Comparison of ENCODE assay signal across 9 mouse cellular contexts in genomic region chr10:127616261-127616679, GRCm38 (mm10). TPM values are rescaled to one million over a fixed set of nuclear protein-coding genes. Genes with fewer than 3 reads are reported as not detected.
DNase-seq lines count a peak whose midpoint lies in the region; ATAC-seq and TF ChIP-seq lines count a peak whose summit lies in the region.
"Had no signal": no experiment of that assay in that cellular context is flagged by ENCODE, and none has a peak within 500 bp of the region (broad histone marks: within the 10 kb centered on the region; RNA-seq: fewer than 3 reads in every experiment).

No protein-coding gene starts in this region.

- peaks cover 32% of the 10 kb centered on the region for H3K4me1 ChIP-seq in forebrain, postnatal 0 days (ENCODE audit: insufficient read depth)
- H3K4me1 ChIP-seq in forebrain, embryonic 16.5 days (replicated peaks; ENCODE audit: control insufficient read depth, insufficient read depth, low read length) = peaks cover 57% of the 10 kb centered on the region
- peaks cover 73% of the 10 kb centered on the region for H3K4me1 ChIP-seq in midbrain, embryonic 10.5 days
- H3K4me1 ChIP-seq in midbrain, embryonic 11.5 days (ENCODE audit: control insufficient read depth, insufficient read depth, low read length) = peaks cover 51% of the 10 kb centered on the region
- peaks cover 72% of the 10 kb centered on the region for H3K4me1 ChIP-seq in limb, embryonic 13.5 days
- peaks cover 29% of the 10 kb centered on the region for H3K4me1 ChIP-seq in stomach, postnatal 0 days (replicated peaks; ENCODE audit: control insufficient read depth, insufficient read depth)

- WGBS in forebrain, postnatal 0 days = 55% methylated on average over 7 of the region's 7 CpGs
- 63% methylated on average over 7 of the region's 7 CpGs for WGBS in forebrain, embryonic 16.5 days
- 19% methylated on average over 7 of the region's 7 CpGs for WGBS in midbrain, embryonic 10.5 days
- WGBS in midbrain, embryonic 11.5 days = 37% methylated on average over 7 of the region's 7 CpGs
- 16% methylated on average over 7 of the region's 7 CpGs for WGBS in limb, embryonic 13.5 days
- WGBS in stomach, postnatal 0 days = 57% methylated on average over 7 of the region's 7 CpGs

- TF ChIP-seq CTCF in forebrain, postnatal 0 days (IDR thresholded peaks at IDR 0.05; ENCODE audit: low read depth) = no peak
- TF ChIP-seq CTCF in stomach, postnatal 0 days (IDR thresholded peaks at IDR 0.05; ENCODE audit: low read depth) = no peak

- 0 out of 2 replicates have a peak overlapping the region, but pooled peaks have one; percentile 15 for H3K27ac ChIP-seq in forebrain, postnatal 0 days (ENCODE audit: low read depth, low read length)
- H3K27ac ChIP-seq in forebrain, embryonic 16.5 days (ENCODE audit: low read length) = no peak overlapping the region
- peak overlapping the region; percentile 69 for H3K27ac ChIP-seq in midbrain, embryonic 10.5 days (replicated peaks)
- no peak overlapping the region for H3K27ac ChIP-seq in midbrain, embryonic 11.5 days (ENCODE audit: low read depth, low read length)
- H3K27ac ChIP-seq in limb, embryonic 13.5 days = peak overlapping the region; percentile 89
- peak overlapping the region; percentile 71; the same call in 1 of the 2 replicates for H3K27ac ChIP-seq in stomach, postnatal 0 days (replicated peaks)

- H3K9ac ChIP-seq in forebrain, postnatal 0 days = no peak overlapping the region
- no peak overlapping the region for H3K9ac ChIP-seq in forebrain, embryonic 16.5 days (replicated peaks; ENCODE audit: low read depth, low read length)
- no peak overlapping the region for H3K9ac ChIP-seq in midbrain, embryonic 11.5 days (ENCODE audit: low read length)
- peak overlapping the region; percentile 48; the same call in 1 of the 2 replicates for H3K9ac ChIP-seq in limb, embryonic 13.5 days
- no peak overlapping the region for H3K9ac ChIP-seq in stomach, postnatal 0 days (ENCODE audit: low read length)

- H3K36me3 ChIP-seq in forebrain, postnatal 0 days (ENCODE audit: insufficient read depth) = peaks cover 21% of the 10 kb centered on the region
- H3K36me3 ChIP-seq in forebrain, embryonic 16.5 days (ENCODE audit: control insufficient read depth, insufficient read depth) = peaks cover 13% of the 10 kb centered on the region
- H3K36me3 ChIP-seq in midbrain, embryonic 10.5 days = peaks cover 31% of the 10 kb centered on the region
- peaks cover 10% of the 10 kb centered on the region for H3K36me3 ChIP-seq in midbrain, embryonic 11.5 days (ENCODE audit: control insufficient read depth, insufficient read depth, low read length)
- H3K36me3 ChIP-seq in limb, embryonic 13.5 days = peaks cover 33% of the 10 kb centered on the region
- peaks cover 10% of the 10 kb centered on the region; the same call in 1 of the 2 replicates for H3K36me3 ChIP-seq in stomach, postnatal 0 days (ENCODE audit: control insufficient read depth, insufficient read depth, low read length)

- DNase-seq in forebrain, postnatal 0 days = no peak
- DNase-seq in midbrain, embryonic 10.5 days (ENCODE audit: low spot score) = peak; percentile 49
- DNase-seq in midbrain, embryonic 11.5 days (ENCODE audit: low spot score, missing footprints) = no peak
- DNase-seq in stomach, postnatal 0 days (ENCODE audit: low spot score) = peak; percentile 13
- no peak for DNase-seq in testis, postnatal 14 days (ENCODE audit: low spot score)
- DNase-seq in B cell, adult 2 months = no peak
- DNase-seq: cerebellum, adult 9-10 months had no signal

- H3K4me2 ChIP-seq in forebrain, postnatal 0 days (ENCODE audit: low read depth) = no peak overlapping the region
- H3K4me2 ChIP-seq in forebrain, embryonic 16.5 days (ENCODE audit: low read length) = no peak overlapping the region
- no peak overlapping the region for H3K4me2 ChIP-seq in midbrain, embryonic 11.5 days
- H3K4me2 ChIP-seq in limb, embryonic 13.5 days (replicated peaks) = peak overlapping the region; percentile 82
- H3K4me2 ChIP-seq in stomach, postnatal 0 days (replicated peaks; ENCODE audit: low read depth) = no peak overlapping the region; the same call in 1 of the 2 replicates

- ATAC-seq in forebrain, postnatal 0 days = no peak
- no peak for ATAC-seq in forebrain, embryonic 16.5 days
- no peak for ATAC-seq in midbrain, embryonic 11.5 days (ENCODE audit: low FRiP score)
- ATAC-seq in limb, embryonic 13.5 days (ENCODE audit: low FRiP score, low read depth) = no peak
- no peak for ATAC-seq in stomach, postnatal 0 days (ENCODE audit: low FRiP score, low TSS enrichment)

- no peak overlapping the region for H3K4me3 ChIP-seq in forebrain, postnatal 0 days (ENCODE audit: low read depth, low read length)
- no peak overlapping the region for H3K4me3 ChIP-seq in forebrain, embryonic 16.5 days (replicated peaks; ENCODE audit: low read length)
- H3K4me3 ChIP-seq in midbrain, embryonic 10.5 days = peak overlapping the region; percentile 16; the same call in 1 of the 2 replicates
- no peak overlapping the region for H3K4me3 ChIP-seq in midbrain, embryonic 11.5 days (ENCODE audit: low read depth, low read length)
- H3K4me3 ChIP-seq in limb, embryonic 13.5 days = peak overlapping the region; percentile 11
- no peak overlapping the region for H3K4me3 ChIP-seq in stomach, postnatal 0 days (ENCODE audit: low read depth, low read length)

- H3K9me3 ChIP-seq in forebrain, postnatal 0 days (ENCODE audit: low read length) = no peaks in the 10 kb centered on the region
- no peaks in the 10 kb centered on the region for H3K9me3 ChIP-seq in forebrain, embryonic 16.5 days (ENCODE audit: control insufficient read depth, low read length)
- no peaks in the 10 kb centered on the region for H3K9me3 ChIP-seq in midbrain, embryonic 10.5 days (replicated peaks)
- no peaks in the 10 kb centered on the region for H3K9me3 ChIP-seq in midbrain, embryonic 11.5 days (ENCODE audit: control insufficient read depth, low read length)
- H3K9me3 ChIP-seq in limb, embryonic 13.5 days = no peaks in the 10 kb centered on the region
- no peaks in the 10 kb centered on the region for H3K9me3 ChIP-seq in stomach, postnatal 0 days (ENCODE audit: control insufficient read depth, low read length)

- no peaks in the 10 kb centered on the region for H3K27me3 ChIP-seq in forebrain, postnatal 0 days (ENCODE audit: insufficient read depth, low read length)
- no peaks in the 10 kb centered on the region for H3K27me3 ChIP-seq in forebrain, embryonic 16.5 days (replicated peaks; ENCODE audit: control insufficient read depth, insufficient read depth, low read length)
- H3K27me3 ChIP-seq in midbrain, embryonic 10.5 days (ENCODE audit: low read depth, poor library complexity, severe bottlenecking) = no peaks in the 10 kb centered on the region
- H3K27me3 ChIP-seq in midbrain, embryonic 11.5 days (ENCODE audit: control insufficient read depth, insufficient read depth, low read length) = no peaks in the 10 kb centered on the region
- no peaks in the 10 kb centered on the region for H3K27me3 ChIP-seq in limb, embryonic 13.5 days
- no peaks in the 10 kb centered on the region for H3K27me3 ChIP-seq in stomach, postnatal 0 days (ENCODE audit: control insufficient read depth, insufficient read depth, low read length)

- no peak for TF ChIP-seq EP300 in stomach, postnatal 0 days (optimal IDR thresholded peaks at IDR 0.05)

RNA-seq across cellular contexts. Expression of gene Lrp1, which starts 4.7 kb away (rescaled TPM):
- total RNA-seq in forebrain, postnatal 0 days (2014; rRNA removed) = 183 and 228 TPM in 2 replicates
- 42.2 and 70.4 TPM in 2 replicates for polyA plus RNA-seq in forebrain, postnatal 0 days (2015; fragmentation: Nextera tagmentation; extraction: Ambion mirVana)
- polyA plus RNA-seq in forebrain, embryonic 16.5 days (2015; fragmentation: Nextera tagmentation; extraction: Ambion mirVana) = 114 and 117 TPM in 2 replicates
- polyA plus RNA-seq in midbrain, embryonic 10.5 days (2016; fragmentation: Nextera tagmentation; extraction: Ambion mirVana) = 54.9 and 69.8 TPM in 2 replicates
- 52.2 and 58.8 TPM in 2 replicates for polyA plus RNA-seq in midbrain, embryonic 11.5 days (2014; fragmentation: Nextera tagmentation; extraction: Ambion mirVana)
- polyA plus RNA-seq in limb, embryonic 13.5 days (2015; fragmentation: Nextera tagmentation; extraction: Ambion mirVana) = 123 and 127 TPM in 2 replicates
- polyA plus RNA-seq in stomach, postnatal 0 days (2015; fragmentation: Nextera tagmentation; extraction: Ambion mirVana) = 32.7 and 37.4 TPM in 2 replicates

RNA-seq across cellular contexts. Expression of gene Stat6, which starts 26.5 kb away (rescaled TPM):
- total RNA-seq in forebrain, postnatal 0 days (2014; rRNA removed) = 4.6 and 5.4 TPM in 2 replicates
- polyA plus RNA-seq in forebrain, postnatal 0 days (2015; fragmentation: Nextera tagmentation; extraction: Ambion mirVana) = 4.3 and 4.4 TPM in 2 replicates
- polyA plus RNA-seq in forebrain, embryonic 16.5 days (2015; fragmentation: Nextera tagmentation; extraction: Ambion mirVana) = 4.3 and 5.1 TPM in 2 replicates
- polyA plus RNA-seq in midbrain, embryonic 10.5 days (2016; fragmentation: Nextera tagmentation; extraction: Ambion mirVana) = 8.2 and 8.9 TPM in 2 replicates
- 5.7 and 6.9 TPM in 2 replicates for polyA plus RNA-seq in midbrain, embryonic 11.5 days (2014; fragmentation: Nextera tagmentation; extraction: Ambion mirVana)
- polyA plus RNA-seq in limb, embryonic 13.5 days (2015; fragmentation: Nextera tagmentation; extraction: Ambion mirVana) = 14.3 and 15.0 TPM in 2 replicates
- polyA plus RNA-seq in stomach, postnatal 0 days (2015; fragmentation: Nextera tagmentation; extraction: Ambion mirVana) = 31.4 and 34.6 TPM in 2 replicates

RNA-seq across cellular contexts. Expression of gene Nemp1, which starts 50.4 kb away (rescaled TPM):
- 3.4 and 6.1 TPM in 2 replicates for total RNA-seq in forebrain, postnatal 0 days (2014; rRNA removed)
- polyA plus RNA-seq in forebrain, postnatal 0 days (2015; fragmentation: Nextera tagmentation; extraction: Ambion mirVana) = 2.8 and 3.2 TPM in 2 replicates
- 5.7 and 7.0 TPM in 2 replicates for polyA plus RNA-seq in forebrain, embryonic 16.5 days (2015; fragmentation: Nextera tagmentation; extraction: Ambion mirVana)
- 9.0 TPM in 2 replicates for polyA plus RNA-seq in midbrain, embryonic 10.5 days (2016; fragmentation: Nextera tagmentation; extraction: Ambion mirVana)
- polyA plus RNA-seq in midbrain, embryonic 11.5 days (2014; fragmentation: Nextera tagmentation; extraction: Ambion mirVana) = 10.0 and 10.9 TPM in 2 replicates
- polyA plus RNA-seq in limb, embryonic 13.5 days (2015; fragmentation: Nextera tagmentation; extraction: Ambion mirVana) = 9.3 and 9.9 TPM in 2 replicates
- 4.1 and 4.5 TPM in 2 replicates for polyA plus RNA-seq in stomach, postnatal 0 days (2015; fragmentation: Nextera tagmentation; extraction: Ambion mirVana)

RNA-seq across cellular contexts. Expression of gene Nab2, which starts 52.1 kb away (rescaled TPM):
- total RNA-seq in forebrain, postnatal 0 days (2014; rRNA removed) = 12.9 and 14.4 TPM in 2 replicates
- polyA plus RNA-seq in forebrain, postnatal 0 days (2015; fragmentation: Nextera tagmentation; extraction: Ambion mirVana) = 4.5 and 4.8 TPM in 2 replicates
- 3.9 and 4.5 TPM in 2 replicates for polyA plus RNA-seq in forebrain, embryonic 16.5 days (2015; fragmentation: Nextera tagmentation; extraction: Ambion mirVana)
- 3.9 and 4.4 TPM in 2 replicates for polyA plus RNA-seq in midbrain, embryonic 10.5 days (2016; fragmentation: Nextera tagmentation; extraction: Ambion mirVana)
- polyA plus RNA-seq in midbrain, embryonic 11.5 days (2014; fragmentation: Nextera tagmentation; extraction: Ambion mirVana) = 2.1 and 2.2 TPM in 2 replicates
- polyA plus RNA-seq in limb, embryonic 13.5 days (2015; fragmentation: Nextera tagmentation; extraction: Ambion mirVana) = 18.1 and 18.5 TPM in 2 replicates
- 6.8 and 8.9 TPM in 2 replicates for polyA plus RNA-seq in stomach, postnatal 0 days (2015; fragmentation: Nextera tagmentation; extraction: Ambion mirVana)

Comparison
In these comparisons a context has a peak if more than half of its experiments do, and no peak if none do; other contexts are left out.
1. DNase-seq: peak in midbrain, embryonic 10.5 days (single experiment) and stomach, postnatal 0 days (single experiment); none in forebrain, postnatal 0 days (single experiment), midbrain, embryonic 11.5 days (single experiment), testis, postnatal 14 days (single experiment) and B cell, adult 2 months (0 of 2).
2. H3K27ac ChIP-seq: peak in forebrain, postnatal 0 days (single experiment), midbrain, embryonic 10.5 days (single experiment), limb, embryonic 13.5 days (single experiment) and stomach, postnatal 0 days (single experiment); none in forebrain, embryonic 16.5 days (single experiment) and midbrain, embryonic 11.5 days (single experiment).
3. H3K4me3 ChIP-seq: peak in midbrain, embryonic 10.5 days (single experiment) and limb, embryonic 13.5 days (single experiment); none in forebrain, postnatal 0 days (single experiment), forebrain, embryonic 16.5 days (single experiment), midbrain, embryonic 11.5 days (single experiment) and stomach, postnatal 0 days (single experiment).